Mouse (Mus musculus) induced T-regulatory cell, adult 2 months (primary cell): ENCODE results near the gene Gm8332.
"Not testable (repeated sequence)": the region's sequence is repeated elsewhere in the genome, so short reads cannot be mapped to it uniquely, and the experiment has no call there.

Experiments used
- DNase-seq: peaks from one replicate; pipeline ENCODE4 v3.0.0-alpha.2; 2012; ENCODE audit warnings: low read depth

Gene Gm8332

GRCm38 (mm10) chr12:88250000-88250399 lies at the start of gene Gm8332:
Gm8332 (minus strand) TSS chr12:88250100.
- DNase-seq, result not testable (repeated sequence)

- not testable (repeated sequence) for DNase-seq
Measured at GRCm38 (mm10) chr12:88297171-88297570, 47.3 kb upstream of the Gm8332 start.

DNA sequence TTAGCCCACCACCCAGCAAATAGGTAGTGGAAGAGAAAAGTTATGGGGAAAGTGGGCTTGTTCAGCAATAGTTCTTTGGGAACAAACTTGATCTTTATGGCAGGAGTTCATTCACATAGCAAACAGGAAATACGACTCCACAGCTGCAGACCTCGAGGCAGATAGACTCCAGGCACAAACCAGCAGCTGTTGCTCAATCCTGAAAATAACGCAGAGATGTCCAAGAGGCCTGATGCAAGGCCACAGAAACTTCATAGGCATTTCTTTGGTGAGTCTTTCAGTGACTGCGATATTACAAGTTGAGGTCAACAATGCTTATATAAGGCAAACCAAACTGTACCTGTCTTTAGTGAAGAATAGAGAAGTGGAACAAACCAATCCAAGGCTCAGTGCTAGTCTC lies 43.2 kb upstream of the Gm8332 start:
- DNase-seq, result not testable (repeated sequence)

DNA sequence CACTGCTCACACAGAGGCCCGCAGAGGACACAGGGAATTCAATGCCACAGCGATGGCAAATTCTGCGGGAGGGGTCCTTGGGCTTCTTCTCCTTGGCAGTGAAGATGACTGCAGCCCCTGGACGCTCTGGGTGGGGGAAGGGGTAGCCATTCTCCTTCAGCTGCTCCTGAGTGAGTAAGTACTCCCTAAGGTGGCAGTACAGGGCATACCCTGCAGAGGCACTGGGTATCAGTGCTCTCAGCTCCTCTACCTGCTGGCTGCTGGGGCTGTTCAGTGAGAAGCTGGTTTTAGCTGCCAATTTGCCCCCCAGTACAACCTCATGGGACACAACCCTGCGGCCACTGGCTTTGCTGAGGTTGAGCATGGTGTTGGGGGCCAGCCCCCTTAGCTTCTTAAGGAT lies 35.3 kb upstream of the Gm8332 start:
- not testable (repeated sequence) for DNase-seq

GRCm38 (mm10) chr12:88274400-88274799 lies 24.5 kb upstream of the Gm8332 start, which contains the start of gene Gm5662:
Gm5662 (minus strand) TSS chr12:88274500.
- not testable (repeated sequence) for DNase-seq

DNA sequence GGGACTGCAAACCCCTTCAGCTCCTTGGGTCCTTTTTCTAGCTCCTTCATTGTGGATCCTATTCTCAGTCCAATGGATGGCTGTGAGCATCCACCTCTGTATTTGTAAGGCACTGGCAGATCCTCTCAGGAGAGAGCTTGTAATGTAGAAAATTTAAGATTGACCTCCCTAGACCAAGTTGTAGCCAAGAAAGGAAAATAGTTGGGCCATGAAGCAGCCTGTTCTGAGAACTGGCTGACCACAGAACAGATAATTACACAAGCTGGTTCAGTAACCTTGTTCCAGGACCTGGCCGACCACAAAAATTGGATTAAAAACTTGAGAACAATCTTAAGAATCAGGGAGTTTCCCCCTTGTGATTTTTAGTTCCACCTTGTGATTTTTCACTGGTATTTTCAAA lies 7.3 kb upstream of the Gm8332 start:
- no peak for DNase-seq

GRCm38 (mm10) chr12:88255917-88256316 lies 6.0 kb upstream of the Gm8332 start:
- DNase-seq, result not testable (repeated sequence)

DNA sequence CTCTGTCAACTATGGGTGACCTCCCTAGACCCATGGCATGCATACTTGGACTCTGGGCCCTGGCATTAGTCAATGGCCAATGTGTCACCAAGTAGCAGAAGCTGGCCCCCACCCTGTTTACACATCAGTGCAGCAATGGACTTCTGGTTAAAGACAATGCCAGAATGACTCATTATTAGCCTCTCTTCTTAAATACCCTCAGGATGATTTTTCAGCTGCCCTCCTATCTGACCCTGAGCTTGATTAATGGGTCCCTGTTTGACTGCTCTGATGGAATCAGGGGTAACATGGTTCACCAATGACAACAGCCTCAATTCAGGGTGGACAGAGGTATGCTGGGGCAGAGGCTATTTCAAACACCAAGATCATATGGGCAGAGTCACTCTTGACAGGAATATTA lies 4.1 kb downstream of the Gm8332 start:
- DNase-seq, result not testable (repeated sequence)

DNA sequence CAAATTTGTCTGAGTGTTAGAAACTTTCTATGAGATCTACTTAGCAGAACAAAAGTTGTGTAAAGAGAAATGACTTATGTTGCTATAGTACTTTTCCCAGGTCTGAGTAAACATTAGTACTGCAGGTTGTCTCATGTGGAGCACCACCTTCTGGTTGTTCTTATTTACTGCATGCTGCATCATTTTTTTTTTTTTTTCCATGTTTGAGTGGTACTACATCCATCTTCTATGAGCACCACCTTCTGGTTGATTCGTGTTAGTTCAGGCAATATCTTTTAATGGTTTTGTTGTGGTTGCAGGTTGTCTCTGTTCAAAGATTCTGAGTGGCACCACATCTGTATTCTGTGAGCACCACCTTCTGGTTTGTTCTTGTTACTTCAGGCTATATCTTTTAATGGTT lies 7.0 kb downstream of the Gm8332 start:
- not testable (repeated sequence) for DNase-seq

DNA sequence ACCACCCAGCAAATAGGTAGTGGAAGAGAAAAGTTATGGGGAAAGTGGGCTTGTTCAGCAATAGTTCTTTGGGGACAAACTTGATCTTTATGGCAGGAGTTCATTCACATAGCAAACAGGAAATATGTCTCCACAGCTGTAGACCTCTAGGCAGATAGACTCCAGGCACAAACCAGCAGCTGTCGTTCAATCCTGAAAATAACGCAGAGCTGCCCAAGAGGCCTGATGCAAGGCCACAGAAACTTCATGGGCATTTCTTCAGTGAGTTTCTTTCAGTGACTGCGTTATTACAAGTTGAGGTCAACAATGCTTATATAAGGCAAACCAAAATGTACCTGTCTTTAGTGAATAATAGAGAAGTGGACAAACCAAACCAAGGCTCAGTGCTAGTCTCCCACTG lies 30.5 kb downstream of the Gm8332 start:
- DNase-seq, result no peak

- DNase-seq, result not testable (repeated sequence)
Measured at GRCm38 (mm10) chr12:88218059-88218458, 31.8 kb downstream of the Gm8332 start.

GRCm38 (mm10) chr12:88214641-88215040 lies 35.3 kb downstream of the Gm8332 start:
- no peak for DNase-seq

- DNase-seq, result not testable (repeated sequence)
Measured at GRCm38 (mm10) chr12:88211458-88211857, 38.4 kb downstream of the Gm8332 start.

GRCm38 (mm10) chr12:88202856-88203255 lies 47.0 kb downstream of the Gm8332 start:
- DNase-seq, result no peak
